Mouse (Mus musculus): ENCODE data around the gene Eif3f.

Eif3f gene

DNA sequence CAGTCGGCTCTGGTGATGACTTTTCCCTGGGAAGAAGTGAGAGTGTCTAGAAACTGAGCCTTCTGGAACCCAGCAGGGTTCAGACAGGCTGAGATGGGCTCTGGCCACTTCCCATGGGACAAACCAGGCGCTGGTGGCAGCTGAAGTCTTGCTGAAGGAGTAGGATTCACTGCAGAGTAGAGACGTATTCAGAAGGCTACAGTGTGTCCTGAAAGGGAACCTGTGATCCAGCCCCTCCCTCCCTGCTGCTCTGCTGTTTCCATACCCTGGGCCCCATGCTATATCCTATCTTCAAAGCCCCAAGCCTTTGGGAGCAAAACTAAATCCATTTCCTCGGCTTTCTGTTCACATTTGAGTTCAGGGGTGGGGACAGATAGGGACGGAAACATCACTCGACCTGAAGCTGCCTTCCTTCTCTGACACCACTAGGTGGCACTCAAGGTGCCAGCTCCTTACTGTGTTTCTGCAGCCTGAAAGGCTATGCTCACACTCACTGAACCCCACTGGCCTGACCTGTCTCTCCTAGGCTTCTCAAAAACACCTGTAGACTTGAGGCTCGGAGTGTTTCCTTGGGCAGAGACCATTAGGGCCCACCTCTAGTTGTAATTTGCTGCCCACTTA is 32.6 kb downstream of the Eif3f start:
- DNase-seq (ENCODE audit: extremely low read depth, low read depth, low spot score) = no peak

DNA sequence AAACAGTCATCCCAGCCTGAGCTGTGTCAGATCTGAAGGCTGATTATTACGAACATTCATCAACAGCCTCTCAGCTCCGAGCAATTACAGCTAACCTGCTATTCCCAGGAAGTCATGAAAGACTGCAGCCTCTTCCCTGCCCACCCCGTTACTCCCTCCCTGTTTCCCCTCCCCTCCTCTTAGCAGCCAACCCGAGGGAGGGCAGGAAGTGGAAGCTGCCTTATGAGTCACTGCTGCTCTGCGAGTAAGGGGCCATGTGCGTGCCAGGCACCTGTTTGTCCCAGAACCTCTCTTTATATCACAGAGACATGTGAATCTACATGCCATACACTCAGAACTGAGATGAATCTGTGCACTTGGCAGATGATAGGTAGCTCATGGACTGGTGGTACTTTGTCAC is 34.0 kb downstream of the Eif3f start:
- DNase-seq (ENCODE audit: extremely low read depth, low read depth, low spot score) = no peak

DNA sequence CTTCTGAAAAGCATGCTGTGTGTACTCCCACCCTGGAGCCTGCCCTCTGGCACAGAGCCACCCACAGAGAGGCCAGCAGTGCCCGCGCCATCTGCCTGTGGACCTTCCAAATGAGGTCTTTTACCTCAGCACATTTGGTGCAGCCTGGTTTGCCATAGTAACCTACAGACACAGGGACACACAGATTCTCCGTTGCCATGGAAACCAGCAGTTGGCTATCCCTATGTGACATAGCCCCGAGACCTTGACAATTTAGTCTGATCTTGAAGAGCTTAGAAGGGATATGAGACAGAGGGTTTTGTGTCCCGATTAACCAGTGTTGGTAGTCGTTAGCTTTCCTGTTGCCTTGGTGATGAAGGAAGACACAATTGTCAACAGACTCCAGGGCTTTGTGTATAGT is 38.1 kb downstream of the Eif3f start:
- DNase-seq (ENCODE audit: extremely low read depth, low read depth, low spot score) = no peak

DNA sequence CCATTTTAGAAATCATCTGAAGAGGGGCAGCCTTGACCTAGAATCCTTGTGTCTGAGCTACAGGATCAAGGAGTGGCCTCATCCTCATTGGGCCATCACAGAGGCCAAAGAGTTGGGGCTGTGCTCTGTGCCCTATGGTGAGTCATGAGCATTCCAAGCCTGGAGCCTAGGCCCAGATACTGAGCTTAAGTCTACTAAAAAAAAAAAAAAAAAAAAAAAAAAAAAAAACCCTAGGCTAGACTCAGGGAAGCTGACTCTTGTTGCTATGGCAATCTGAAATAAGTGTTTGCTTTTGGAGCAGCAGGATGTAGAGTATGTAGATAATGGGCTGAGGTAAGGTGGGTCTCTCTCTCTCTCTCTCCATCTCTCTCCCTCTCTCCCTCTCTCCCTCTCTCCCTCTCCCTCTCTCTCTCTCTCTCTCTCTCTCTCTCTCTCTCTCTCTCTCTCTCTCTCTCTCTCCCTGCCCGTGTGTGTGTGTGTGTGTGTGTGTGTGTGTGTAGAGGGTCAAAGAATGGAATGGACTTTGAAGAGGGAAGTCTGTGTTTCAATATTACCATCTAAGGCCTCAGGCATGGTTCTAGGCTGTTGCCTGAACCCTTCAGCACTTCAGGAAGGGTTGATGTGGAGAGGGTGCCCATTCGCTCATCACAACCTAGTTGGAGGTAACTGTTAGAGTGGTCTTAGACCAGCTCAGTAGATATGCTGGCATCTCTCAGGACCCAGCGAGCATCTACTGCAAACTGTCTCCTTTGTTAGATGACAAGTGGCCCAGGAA is 51.9 kb downstream of the Eif3f start:
- no peak for DNase-seq (ENCODE audit: extremely low read depth, low read depth, low spot score)

- DNase-seq (ENCODE audit: extremely low read depth, low read depth, low spot score) = no peak
Observed at GRCm38 (mm10) chr7:108991207-108991606, 57.0 kb downstream of the Eif3f start.
